Mouse (Mus musculus) kidney, embryonic 16.5 days (tissue): ENCODE data around the gene Fam155a. TPM values are rescaled to one million over a fixed set of nuclear protein-coding genes. Genes with fewer than 3 reads are reported as not detected.
A peak's percentile ranks its signal among the peaks of the same experiment; 100 is the strongest.

Source experiments
- ATAC-seq: fragments of 200-750 bp; cut with Nextera tagmentation; 2 replicates; pipeline ENCODE4 v1.8.0; 2017; ENCODE audit warnings: moderate TSS enrichment; ENCODE audit not compliant: low FRiP score, low TSS enrichment
- H3K27ac ChIP-seq: fragments of 300-500 bp; sonication (generic); 2 replicates; pipeline ENCODE4 v1.5.1; 2014; ENCODE audit warnings: low read length
- H3K27me3 ChIP-seq: fragments of 300-500 bp; sonication (generic); 2 replicates; pipeline ENCODE4 v1.6.1; 2014; ENCODE audit warnings: low read length, control low read depth, mixed read lengths; ENCODE audit not compliant: insufficient read depth
- H3K36me3 ChIP-seq: fragments of 300-500 bp; sonication (generic); 2 replicates; pipeline ENCODE4 v1.6.1; 2014; ENCODE audit warnings: low read length, control low read depth, mixed read lengths; ENCODE audit not compliant: insufficient read depth
- H3K4me1 ChIP-seq: fragments of 300-500 bp; sonication (generic); 2 replicates; pipeline ENCODE4 v1.6.1; 2014; ENCODE audit warnings: low read length, control low read depth, mixed read lengths; ENCODE audit not compliant: insufficient read depth
- H3K4me2 ChIP-seq: fragments of 300-500 bp; sonication (generic); replicated peaks from 2 replicates; pipeline ENCODE4 v1.6.1; 2014; ENCODE audit warnings: low read depth, low read length
- H3K4me3 ChIP-seq: fragments of 300-500 bp; sonication (generic); 2 replicates; pipeline ENCODE4 v1.5.1; 2014; ENCODE audit warnings: mild to moderate bottlenecking, low read length
- H3K9ac ChIP-seq: fragments of 300-500 bp; sonication (generic); replicated peaks from 2 replicates; pipeline ENCODE4 v1.6.1; 2014; ENCODE audit warnings: low read length
- H3K9me3 ChIP-seq: fragments of 300-500 bp; sonication (generic); 2 replicates; pipeline ENCODE4 v1.6.1; 2016; ENCODE audit warnings: low read length, control low read depth
- WGBS: fragments of 180-500 bp; shearing (Covaris S2); extraction: QIAGEN DNeasy Blood & Tissue Kit; methylation state at CpG from one replicate; pipeline ENCODE4 v1.1.7; 2014; 5-methylcytosine and 5-hydroxymethylcytosine counted together
- polyA plus RNA-seq: library from polyadenylated mRNA; unstranded; fragments of >200 nt; fragmentation: Nextera tagmentation; extraction: Ambion mirVana; gene quantifications from 2 replicates; pipeline ENCODE4 v1.2.1, GENCODE M21; 2015

Gene Fam155a
- polyA plus RNA-seq, 1 experiment from 2014 or later = 0.27 TPM

DNA sequence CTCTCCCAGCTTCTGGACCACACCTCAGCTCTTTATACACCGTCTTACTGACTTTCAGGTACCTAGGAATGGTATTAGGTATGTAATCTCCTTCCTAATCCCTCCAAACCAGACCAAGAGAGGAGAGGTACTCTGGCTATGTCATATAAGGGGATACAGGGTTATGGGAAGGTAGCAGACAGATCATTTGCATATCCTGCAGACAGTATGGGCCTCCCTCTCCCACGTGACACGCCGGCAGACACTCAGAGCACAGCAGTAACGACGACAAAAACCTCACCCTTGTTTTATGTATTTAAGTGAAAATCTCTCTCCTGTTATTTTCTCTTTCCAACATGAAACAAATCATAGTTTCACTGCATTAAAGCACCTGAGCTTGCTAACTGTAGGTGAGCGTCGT is 496.8 kb downstream of the Fam155a start:
- no peaks in the 10 kb centered on the region for H3K27me3 ChIP-seq
- no peaks in the 10 kb centered on the region for H3K4me1 ChIP-seq
- no peak overlapping the region for H3K4me2 ChIP-seq
- no peak overlapping the region for H3K27ac ChIP-seq
- no peaks in the 10 kb centered on the region for H3K9me3 ChIP-seq
- no peak overlapping the region for H3K9ac ChIP-seq
- no peaks in the 10 kb centered on the region for H3K36me3 ChIP-seq
- H3K4me3 ChIP-seq = no peak overlapping the region
- WGBS = 78% methylated on average over 8 of the region's 8 CpGs
- no peak for ATAC-seq

- Histone ChIP-seq H3K4me3 (no peak overlapping the region), H3K9me3 (no peaks in the 10 kb centered on the region), H3K27me3 (no peaks in the 10 kb centered on the region), H3K4me2 (no peak overlapping the region), H3K27ac (no peak overlapping the region), H3K36me3 (no peaks in the 10 kb centered on the region), H3K4me1 (no peaks in the 10 kb centered on the region), H3K9ac (no peak overlapping the region)
- WGBS = 56% methylated on average over 8 of the region's 8 CpGs
- no peak for ATAC-seq
Observed at GRCm38 (mm10) chr8:9264378-9264777, 506.6 kb downstream of the Fam155a start.

- WGBS = 58% methylated on average over 8 of the region's 8 CpGs
- Histone ChIP-seq H3K9me3 (no peaks in the 10 kb centered on the region), H3K4me1 (no peaks in the 10 kb centered on the region), H3K27me3 (no peaks in the 10 kb centered on the region), H3K4me3 (no peak overlapping the region), H3K9ac (no peak overlapping the region), H3K36me3 (no peaks in the 10 kb centered on the region), H3K27ac (no peak overlapping the region), H3K4me2 (no peak overlapping the region)
- ATAC-seq = no peak
Observed at GRCm38 (mm10) chr8:9261527-9261926, 509.4 kb downstream of the Fam155a start.

DNA sequence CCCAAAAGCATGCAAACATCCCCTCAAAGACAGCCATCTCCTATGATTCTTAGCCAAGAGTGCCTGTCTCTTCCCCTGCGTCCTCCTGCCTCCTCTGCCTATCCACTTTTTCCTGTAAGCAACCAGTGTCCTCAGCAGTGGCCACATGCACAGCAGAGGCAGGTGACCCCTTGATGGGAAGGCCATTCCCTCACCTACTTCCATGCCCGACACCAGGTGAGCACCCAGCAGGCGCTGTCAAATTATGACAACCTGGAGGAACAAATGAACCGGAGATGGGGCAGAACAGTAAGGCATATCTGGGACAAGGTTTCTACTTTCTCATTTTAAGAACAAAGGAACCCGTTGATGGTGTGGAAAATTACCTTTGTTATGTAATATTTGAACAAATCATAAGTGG is 515.6 kb downstream of the Fam155a start:
- H3K4me3 ChIP-seq = no peak overlapping the region
- no peak overlapping the region for H3K4me2 ChIP-seq
- WGBS = 90% methylated on average over 5 of the region's 5 CpGs
- no peak overlapping the region for H3K9ac ChIP-seq
- H3K9me3 ChIP-seq = no peaks in the 10 kb centered on the region
- H3K4me1 ChIP-seq = no peaks in the 10 kb centered on the region
- H3K36me3 ChIP-seq = no peaks in the 10 kb centered on the region
- H3K27ac ChIP-seq = no peak overlapping the region
- H3K27me3 ChIP-seq = no peaks in the 10 kb centered on the region
- no peak for ATAC-seq

GRCm38 (mm10) chr8:9252991-9253390 is 518.0 kb downstream of the Fam155a start:
- no peak for ATAC-seq
- Histone ChIP-seq H3K27me3 (no peaks in the 10 kb centered on the region), H3K36me3 (no peaks in the 10 kb centered on the region), H3K9ac (no peak overlapping the region), H3K4me3 (no peak overlapping the region), H3K27ac (no peak overlapping the region), H3K9me3 (no peaks in the 10 kb centered on the region), H3K4me2 (no peak overlapping the region), H3K4me1 (no peaks in the 10 kb centered on the region)
- 77% methylated on average over 4 of the region's 4 CpGs for WGBS

GRCm38 (mm10) chr8:9248109-9248821 is 522.7 kb downstream of the Fam155a start:
- Histone ChIP-seq H3K4me1 (no peaks in the 10 kb centered on the region), H3K9ac (no peak overlapping the region), H3K27ac (no peak overlapping the region), H3K4me3 (no peak overlapping the region), H3K9me3 (no peaks in the 10 kb centered on the region), H3K27me3 (no peaks in the 10 kb centered on the region), H3K36me3 (no peaks in the 10 kb centered on the region), H3K4me2 (no peak overlapping the region)
- ATAC-seq = no peak
- WGBS = 78% methylated on average over 17 of the region's 17 CpGs

- Histone ChIP-seq H3K4me1 (no peaks in the 10 kb centered on the region), H3K9ac (no peak overlapping the region), H3K27me3 (no peaks in the 10 kb centered on the region), H3K4me2 (no peak overlapping the region), H3K9me3 (no peaks in the 10 kb centered on the region), H3K36me3 (no peaks in the 10 kb centered on the region), H3K27ac (no peak overlapping the region), H3K4me3 (no peak overlapping the region)
- WGBS = 36% methylated on average over 5 of the region's 5 CpGs
- peak; percentile 74; the same call in 1 of the 2 replicates for ATAC-seq
Observed at GRCm38 (mm10) chr8:9245994-9246393, 525.0 kb downstream of the Fam155a start.

DNA sequence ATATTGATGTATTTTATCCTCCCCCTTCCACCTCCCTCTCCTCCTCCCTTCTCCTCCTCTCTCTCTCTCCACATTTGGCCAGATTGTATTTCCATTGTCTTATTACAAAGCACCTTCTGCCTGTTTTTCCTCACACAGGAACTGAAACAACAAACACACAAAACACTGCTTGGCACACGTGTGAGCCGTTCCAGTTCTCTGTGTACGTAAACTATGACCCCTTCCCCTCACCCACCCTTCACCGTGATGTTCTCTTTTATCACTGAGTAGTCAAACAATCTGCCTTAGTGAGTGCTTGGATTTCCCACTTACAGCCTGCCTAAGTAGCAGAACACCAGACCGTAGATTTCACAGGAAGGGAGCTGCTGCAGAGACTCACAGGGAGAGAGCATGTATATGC is 530.0 kb downstream of the Fam155a start:
- no peak overlapping the region for H3K27ac ChIP-seq
- no peak overlapping the region for H3K4me3 ChIP-seq
- 11% methylated on average over 5 of the region's 5 CpGs for whole genome bisulfite sequencing
- no peaks in the 10 kb centered on the region for H3K27me3 ChIP-seq
- H3K9ac ChIP-seq = no peak overlapping the region
- no peaks in the 10 kb centered on the region for H3K9me3 ChIP-seq
- no peak overlapping the region for H3K4me2 ChIP-seq
- no peaks in the 10 kb centered on the region for H3K4me1 ChIP-seq
- H3K36me3 ChIP-seq = no peaks in the 10 kb centered on the region
- no peak for ATAC-seq

DNA sequence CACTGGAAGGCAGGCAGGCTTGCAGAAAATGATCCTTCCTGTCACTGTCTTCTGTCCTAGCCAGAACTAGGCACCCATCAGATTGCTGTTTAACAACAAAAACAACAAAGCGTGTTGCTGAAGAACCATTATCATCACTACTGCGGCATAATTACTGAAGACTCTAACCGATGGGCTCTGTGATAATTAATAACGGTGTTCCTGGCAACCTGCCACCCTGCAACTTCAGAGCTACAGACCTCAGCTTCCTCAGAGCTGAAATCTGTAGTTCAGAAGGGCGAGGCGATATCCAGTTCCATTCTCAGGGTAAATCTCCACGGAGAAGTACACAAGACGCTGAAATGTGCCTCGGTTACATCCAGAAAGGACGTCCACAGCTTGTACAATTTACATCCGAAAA is 531.2 kb downstream of the Fam155a start:
- no peaks in the 10 kb centered on the region for H3K36me3 ChIP-seq
- no peak for ATAC-seq
- no peak overlapping the region for H3K27ac ChIP-seq
- H3K27me3 ChIP-seq = no peaks in the 10 kb centered on the region
- 41% methylated on average over 11 of the region's 11 CpGs for WGBS
- H3K4me3 ChIP-seq = no peak overlapping the region
- H3K9ac ChIP-seq = no peak overlapping the region
- H3K4me2 ChIP-seq = no peak overlapping the region
- H3K9me3 ChIP-seq = no peaks in the 10 kb centered on the region
- no peaks in the 10 kb centered on the region for H3K4me1 ChIP-seq

- Histone ChIP-seq H3K27ac (no peak overlapping the region), H3K27me3 (no peaks in the 10 kb centered on the region), H3K9me3 (no peaks in the 10 kb centered on the region), H3K4me3 (no peak overlapping the region), H3K4me2 (no peak overlapping the region), H3K4me1 (no peaks in the 10 kb centered on the region), H3K9ac (no peak overlapping the region), H3K36me3 (no peaks in the 10 kb centered on the region)
- WGBS = 63% methylated on average over 9 of the region's 9 CpGs
- no peak for ATAC-seq
Observed at GRCm38 (mm10) chr8:9238974-9239373, 532.0 kb downstream of the Fam155a start.
